Mouse (Mus musculus) 416B (cell line): ENCODE data around the gene Wdr5.

Experiments
- DNase-seq: peaks from one replicate; pipeline ENCODE4 v3.0.0; 2011; ENCODE audit warnings: low read depth

The Wdr5 gene

GRCm38 (mm10) chr2:27548664-27549369, 33.9 kb downstream of the Wdr5 start:
- DNase-seq: no peak

- DNase-seq: peak; percentile 58
These were observed 37.8 kb downstream of the Wdr5 start for GRCm38 (mm10) chr2:27552620-27553287.

GRCm38 (mm10) chr2:27554308-27554707, 39.4 kb downstream of the Wdr5 start:
- DNase-seq: no peak

GRCm38 (mm10) chr2:27556921-27557320, 42.0 kb downstream of the Wdr5 start:
- no peak for DNase-seq

GRCm38 (mm10) chr2:27560708-27561123, 45.8 kb downstream of the Wdr5 start:
- no peak for DNase-seq

- DNase-seq: no peak
These were observed 46.2 kb downstream of the Wdr5 start for GRCm38 (mm10) chr2:27561159-27561558.

GRCm38 (mm10) chr2:27561829-27562228, 46.9 kb downstream of the Wdr5 start:
- DNase-seq: no peak

GRCm38 (mm10) chr2:27563641-27564148, 48.7 kb downstream of the Wdr5 start:
- DNase-seq: no peak

GRCm38 (mm10) chr2:27564694-27565093, 49.7 kb downstream of the Wdr5 start:
- no peak for DNase-seq

- DNase-seq: no peak
These were observed 50.6 kb downstream of the Wdr5 start for GRCm38 (mm10) chr2:27565316-27566103.

GRCm38 (mm10) chr2:27570856-27571255, 55.9 kb downstream of the Wdr5 start:
- DNase-seq: no peak

GRCm38 (mm10) chr2:27572261-27572793, 57.4 kb downstream of the Wdr5 start:
- no peak for DNase-seq

GRCm38 (mm10) chr2:27572928-27573627, 58.1 kb downstream of the Wdr5 start:
- peak; percentile 29 for DNase-seq

GRCm38 (mm10) chr2:27573628-27573966, 58.6 kb downstream of the Wdr5 start:
- no peak for DNase-seq

- no peak for DNase-seq
These were observed 61.5 kb downstream of the Wdr5 start for GRCm38 (mm10) chr2:27576416-27576815.

GRCm38 (mm10) chr2:27578552-27578951, 63.6 kb downstream of the Wdr5 start:
- DNase-seq: no peak

- DNase-seq: no peak
These were observed 67.2 kb downstream of the Wdr5 start for GRCm38 (mm10) chr2:27582112-27582511.

- DNase-seq: no peak
These were observed 68.1 kb downstream of the Wdr5 start for GRCm38 (mm10) chr2:27583019-27583418.

GRCm38 (mm10) chr2:27584546-27584945, 69.6 kb downstream of the Wdr5 start:
- DNase-seq: no peak
